Mouse (Mus musculus) urinary bladder, postnatal 4 days (tissue): ENCODE data around the gene Rdh19.
"Not testable (repeated sequence)": the region's sequence is repeated elsewhere in the genome, so short reads cannot be mapped to it uniquely, and the experiment has no call there.

Experiments
- DNase-seq, 2 experiments: peaks; one replicate each; pipeline ENCODE4 v3.0.0; 2021 to 2022; ENCODE audit warnings: low spot score in 2 of 2

Gene Rdh19

DNA sequence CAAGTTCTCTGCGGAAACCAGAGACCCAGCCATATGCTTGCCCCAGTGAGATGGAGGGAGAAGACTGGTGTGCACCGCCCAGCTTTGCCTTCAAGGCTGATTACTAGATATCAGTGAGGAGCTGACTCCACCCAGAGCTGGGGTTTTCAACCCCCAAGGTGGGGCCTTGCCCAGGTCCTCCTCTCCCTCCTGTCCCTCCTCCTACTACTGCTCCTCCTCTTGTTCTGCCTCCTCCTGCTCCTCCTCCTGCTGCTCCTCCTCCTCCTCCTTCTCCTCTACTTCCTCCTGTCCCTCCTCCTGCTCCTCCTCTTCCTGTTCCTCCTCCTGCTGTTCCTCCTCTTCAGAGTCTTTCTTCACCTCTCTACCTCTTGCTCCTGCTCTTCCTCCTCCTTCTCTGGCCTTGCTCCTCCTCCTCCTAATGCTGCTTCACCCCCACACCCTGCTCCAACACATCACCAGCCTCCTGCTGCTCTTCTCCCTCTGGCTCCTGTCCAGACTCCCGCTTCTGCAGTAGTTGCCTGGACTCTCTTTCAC lies 29.5 kb downstream of the Rdh19 start:
- DNase-seq: no peak

DNA sequence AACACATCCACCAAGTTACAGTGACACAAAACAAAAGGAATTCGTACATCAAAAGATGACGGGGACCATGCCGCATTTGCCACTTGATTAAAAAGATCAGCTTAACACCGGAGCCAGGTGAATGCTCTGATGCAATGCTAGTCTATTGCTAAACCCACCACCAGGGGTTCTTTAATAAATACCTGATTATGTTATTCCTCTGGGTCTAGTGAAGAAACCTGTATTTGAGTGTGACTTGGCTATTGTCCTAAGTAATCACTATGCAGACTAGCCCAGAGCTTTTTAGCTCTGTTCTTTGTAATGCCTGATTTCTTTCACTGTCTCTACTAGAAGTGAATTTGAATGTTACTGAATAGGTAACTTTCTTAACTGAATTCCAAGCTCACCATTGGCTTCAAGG lies 31.3 kb downstream of the Rdh19 start:
- no peak for DNase-seq

DNA sequence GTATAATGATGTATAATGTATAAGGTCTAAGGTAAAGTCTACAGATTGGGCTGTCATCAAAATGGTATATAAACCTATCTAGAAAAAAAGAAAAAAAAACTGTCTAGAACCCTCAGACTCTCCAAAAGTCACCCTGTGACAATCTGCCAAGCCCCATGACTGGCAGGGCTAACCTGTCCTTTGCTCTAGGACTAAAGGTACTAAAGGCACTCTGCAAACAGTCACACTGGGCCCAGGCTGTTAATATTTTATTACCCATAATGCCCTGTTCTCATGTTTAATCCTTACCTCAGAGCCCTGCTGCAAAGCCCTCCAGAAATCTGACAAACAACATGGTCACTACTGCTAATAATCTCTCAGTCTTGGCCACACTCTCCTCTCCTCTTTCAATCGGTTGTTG lies 36.8 kb downstream of the Rdh19 start:
- DNase-seq: no peak

DNA sequence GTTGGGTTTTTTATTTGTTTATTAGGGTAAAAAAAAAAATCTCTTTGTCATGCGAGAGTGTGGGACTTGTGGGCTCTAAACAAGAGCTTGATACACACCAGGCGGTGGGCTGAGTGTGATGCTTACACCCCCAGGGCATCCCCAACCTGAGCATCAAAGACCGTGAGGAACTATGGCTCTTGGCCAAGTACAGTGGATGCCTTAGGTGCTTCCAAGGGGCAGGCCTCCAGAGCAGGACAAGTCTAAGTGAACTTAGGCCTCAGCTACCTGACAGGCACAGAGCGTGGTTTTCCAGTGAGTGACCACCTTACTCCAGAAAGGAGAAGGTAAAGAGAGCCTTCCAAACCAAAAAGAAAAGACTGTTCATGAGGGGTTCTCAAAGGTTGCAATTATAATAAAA lies 37.2 kb downstream of the Rdh19 start:
- DNase-seq: no peak

DNA sequence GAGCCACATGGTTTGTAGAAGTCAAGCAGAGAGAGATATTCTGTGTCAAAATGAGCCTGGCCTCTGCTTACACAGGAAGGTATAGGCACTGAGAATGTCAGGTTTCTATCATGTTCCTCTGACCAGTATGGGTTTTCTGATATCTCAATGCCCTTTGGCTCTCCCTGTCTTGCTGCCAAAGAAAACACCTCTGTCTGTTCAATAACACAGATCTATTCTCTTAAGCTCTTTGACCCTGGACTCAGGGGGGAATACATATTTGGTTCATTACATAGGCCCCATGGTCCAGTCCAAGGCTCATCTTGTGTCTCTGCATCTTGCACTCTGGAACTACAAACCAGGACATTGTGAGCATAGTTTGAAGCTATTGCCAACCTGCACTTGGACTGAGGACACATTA lies 38.9 kb downstream of the Rdh19 start, which contains the start of gene Rdh7:
Gene Rdh7 (minus strand): TSS at position 213 of the 400 bp plus-strand sequence.
- no peak for DNase-seq

DNA sequence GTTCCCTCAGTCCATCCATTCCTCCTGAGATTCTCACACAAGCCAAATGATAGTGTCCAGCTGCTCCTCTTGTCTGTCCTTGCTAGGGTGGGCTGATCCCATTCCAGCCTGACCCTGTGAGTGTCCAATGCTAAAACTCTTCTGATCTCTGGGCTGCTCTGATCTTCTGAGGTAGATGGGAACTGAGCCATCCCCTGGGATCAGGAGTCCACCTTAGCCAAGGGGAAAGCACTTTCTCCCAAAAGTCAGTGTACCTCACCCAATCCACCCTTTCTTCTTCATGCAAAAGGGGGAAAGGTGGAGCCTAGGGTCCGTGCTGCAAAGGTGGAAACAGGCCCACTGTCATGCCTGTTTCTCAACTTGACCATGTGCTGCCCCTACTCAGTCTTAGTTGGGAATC lies 41.8 kb downstream of the Rdh19 start:
- DNase-seq: no peak

DNA sequence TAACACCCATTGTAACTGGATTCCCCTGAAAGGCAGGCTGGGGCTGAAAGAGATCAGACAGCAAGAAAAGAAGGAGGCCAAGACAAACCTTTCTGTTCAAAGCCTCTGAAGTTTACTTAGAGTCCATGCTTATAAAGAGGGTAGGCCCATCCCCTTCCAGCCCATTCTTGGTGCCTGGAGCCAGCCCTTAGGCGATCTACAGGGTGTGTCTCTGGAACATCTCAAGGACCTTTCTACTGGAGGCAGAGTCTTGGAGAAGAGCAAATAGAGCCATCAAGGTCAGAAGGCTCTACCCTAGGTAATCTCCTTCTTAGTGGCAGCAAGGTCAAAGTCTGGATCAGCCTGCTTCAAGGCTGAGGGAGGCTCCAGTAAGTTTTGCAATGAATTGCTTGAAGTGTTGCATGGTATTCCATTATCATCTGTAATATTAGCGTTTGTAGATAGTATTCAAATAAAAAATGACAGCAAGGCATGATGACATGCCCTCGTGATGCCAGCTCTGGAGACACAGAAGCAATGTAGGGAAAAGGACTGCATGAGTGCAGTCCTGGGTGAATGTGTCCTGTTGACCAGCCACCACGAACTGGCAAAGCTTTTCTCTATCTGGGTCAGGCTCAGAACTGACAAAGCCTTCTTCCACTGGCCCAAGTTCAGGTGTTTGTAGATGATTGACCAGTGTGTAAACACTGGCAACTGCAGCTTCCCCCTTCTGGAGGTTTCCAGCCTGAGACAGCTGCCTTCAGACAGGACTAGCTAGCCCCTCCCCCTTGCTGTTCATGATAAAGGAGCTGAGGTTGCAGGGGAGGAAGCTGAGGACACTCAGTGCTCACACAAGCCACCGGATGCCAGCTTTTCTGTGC lies 43.7 kb downstream of the Rdh19 start:
- not testable (repeated sequence) for DNase-seq

DNA sequence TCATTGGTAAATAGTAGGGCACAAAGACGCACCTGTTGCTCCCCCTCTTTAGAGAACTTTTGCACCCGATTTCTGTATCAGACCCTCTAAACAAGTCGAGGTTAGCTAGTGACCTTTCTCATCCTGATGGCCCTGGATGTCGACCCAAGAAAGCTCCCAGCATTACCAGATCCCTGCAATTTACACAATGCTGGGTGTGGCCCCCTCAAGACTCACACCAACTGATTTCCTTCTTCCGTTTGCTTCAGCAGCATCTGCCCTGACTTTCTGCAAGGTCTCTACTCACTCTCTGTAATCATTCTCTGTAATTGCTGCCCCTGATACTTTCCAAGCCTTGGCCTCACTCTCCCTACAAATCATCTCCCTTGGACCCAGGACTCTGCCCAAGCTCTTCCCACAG lies 47.0 kb downstream of the Rdh19 start:
- no peak for DNase-seq

DNA sequence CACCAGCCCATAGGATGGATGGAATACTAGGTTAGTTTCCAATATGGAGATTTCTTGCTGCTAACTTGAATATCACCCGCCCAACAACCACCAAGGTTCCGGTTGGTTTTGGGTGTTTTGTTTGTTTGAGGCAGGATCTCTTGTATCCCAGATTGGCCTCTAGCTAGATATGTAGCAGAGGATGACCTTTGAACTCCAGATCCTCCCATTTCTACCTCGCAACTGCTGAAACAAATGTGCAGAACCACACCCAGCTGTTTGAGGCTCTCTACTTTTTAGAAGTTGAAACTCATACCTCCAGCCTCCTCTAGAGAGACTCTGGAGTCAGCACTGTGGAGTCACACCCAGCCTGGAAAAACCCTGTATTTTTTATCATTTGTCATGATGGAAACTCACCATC lies 47.8 kb downstream of the Rdh19 start:
- DNase-seq: no peak

DNA sequence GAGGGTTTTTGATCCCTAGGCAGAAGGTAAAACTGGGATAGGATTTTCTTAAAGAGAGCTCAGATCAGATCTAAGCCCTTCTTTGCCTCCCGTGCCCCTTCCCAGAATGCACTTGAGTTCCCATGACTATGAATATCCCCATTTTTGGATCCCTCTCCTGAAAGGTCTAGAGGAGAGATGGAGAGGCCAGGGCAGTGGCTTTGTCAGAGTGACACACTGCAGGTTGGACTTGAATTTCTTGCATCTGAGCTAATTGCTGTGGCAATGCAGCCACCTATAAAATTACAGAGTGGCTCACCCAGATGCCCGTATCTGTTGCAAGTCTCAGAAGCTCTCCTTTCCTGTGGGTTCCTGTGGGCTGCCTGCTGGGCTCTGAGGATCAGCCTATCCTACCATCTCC lies 48.5 kb downstream of the Rdh19 start, which contains the start of gene Sdr9c7:
Gene Sdr9c7 (plus strand): TSS at position 301 of the 400 bp plus-strand sequence.
- DNase-seq: no peak

DNA sequence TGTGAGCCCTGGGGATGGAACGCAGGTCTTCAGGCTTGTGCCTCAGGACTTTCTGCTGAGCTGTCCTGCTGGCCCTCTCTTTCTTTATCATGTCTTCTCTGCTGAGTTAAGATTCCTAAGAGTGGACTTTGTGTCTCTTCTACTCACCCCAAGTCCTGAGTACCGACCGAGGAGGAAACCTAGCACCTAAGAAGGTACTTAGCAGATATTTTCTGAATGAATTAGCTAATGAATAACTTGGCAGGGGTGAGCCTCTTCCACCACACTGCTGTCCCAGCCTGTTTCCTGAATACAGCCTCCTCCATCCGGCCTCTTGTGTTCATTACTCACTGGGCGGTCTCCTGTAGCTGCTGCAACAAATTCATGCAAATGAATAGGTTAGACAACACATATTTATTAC lies 50.1 kb downstream of the Rdh19 start:
- no peak for DNase-seq

DNA sequence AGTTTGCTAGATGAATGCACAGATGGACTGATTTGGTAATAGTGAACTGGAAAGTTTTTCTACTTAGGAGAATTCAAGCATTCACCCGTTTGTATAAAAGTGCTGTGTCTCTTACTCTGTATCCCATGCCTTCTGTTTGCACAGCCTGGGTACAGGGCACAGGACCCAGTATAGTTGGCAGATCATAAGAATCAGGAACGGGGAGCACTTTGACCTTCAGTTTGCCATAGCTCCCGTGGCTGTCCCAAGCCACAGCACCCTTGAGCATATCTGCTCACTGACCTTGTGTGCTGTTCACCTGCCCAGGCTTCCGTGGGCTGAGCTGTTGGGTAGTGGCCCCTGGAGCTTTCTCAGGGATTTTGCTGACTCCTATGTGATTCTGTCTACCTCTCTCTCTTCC lies 52.0 kb downstream of the Rdh19 start:
- no peak for DNase-seq

DNA sequence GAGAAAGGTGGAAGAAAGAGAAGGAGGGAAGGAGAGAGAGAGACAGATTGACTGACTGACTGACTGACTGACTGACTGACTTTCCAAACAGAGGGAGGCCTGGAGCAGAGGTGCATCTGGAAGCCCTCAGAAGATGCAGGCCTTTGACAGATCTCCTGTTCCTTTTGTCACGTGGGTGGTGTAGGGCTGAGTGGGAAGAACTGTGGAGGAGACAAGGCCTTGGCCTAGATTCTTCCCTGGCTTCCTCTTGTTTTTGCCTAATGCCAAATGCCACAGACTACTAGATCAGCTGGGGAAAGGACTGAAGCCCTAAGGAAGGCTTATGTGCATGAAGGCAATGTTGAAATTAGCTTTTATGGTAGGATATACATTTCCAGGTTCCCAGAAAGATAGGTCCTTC lies 53.4 kb downstream of the Rdh19 start:
- no peak for DNase-seq

DNA sequence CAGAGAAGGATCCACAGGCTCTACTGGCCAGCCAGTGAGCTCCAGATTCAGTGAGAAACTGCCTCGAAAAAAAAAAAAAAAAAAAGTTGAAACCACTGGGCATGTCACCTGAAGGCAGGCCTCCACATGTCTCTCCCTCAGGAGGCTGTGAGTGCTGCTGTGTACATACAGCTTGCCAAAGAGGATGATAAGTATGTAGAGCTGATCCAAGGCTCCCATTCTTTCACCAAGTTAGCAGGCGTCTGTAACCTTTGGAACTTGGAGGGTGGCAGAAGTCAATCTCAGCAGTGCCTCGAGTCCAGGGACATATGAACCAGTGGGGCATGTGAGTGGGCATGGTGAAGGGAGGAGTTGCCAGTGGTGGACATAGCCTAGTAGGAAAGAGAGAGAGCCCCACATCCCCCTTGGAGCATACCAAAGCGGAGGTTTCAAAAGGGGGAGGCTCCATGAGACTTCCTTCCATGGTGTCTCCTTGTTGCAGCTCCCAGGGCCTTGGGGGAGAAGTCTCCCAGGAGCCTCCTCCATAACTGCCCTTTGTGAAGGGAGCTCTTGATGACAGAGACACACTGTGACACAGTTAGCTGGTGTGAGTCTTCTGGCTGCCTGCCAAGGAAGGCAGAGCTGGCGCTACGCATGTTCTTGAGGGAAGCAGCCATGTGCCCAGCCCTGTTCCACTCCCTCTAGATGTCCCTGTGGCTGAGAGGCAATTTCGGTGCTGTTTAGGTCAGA lies 55.2 kb downstream of the Rdh19 start:
- peak in 1 of 2 experiments; percentile 31 for DNase-seq

DNA sequence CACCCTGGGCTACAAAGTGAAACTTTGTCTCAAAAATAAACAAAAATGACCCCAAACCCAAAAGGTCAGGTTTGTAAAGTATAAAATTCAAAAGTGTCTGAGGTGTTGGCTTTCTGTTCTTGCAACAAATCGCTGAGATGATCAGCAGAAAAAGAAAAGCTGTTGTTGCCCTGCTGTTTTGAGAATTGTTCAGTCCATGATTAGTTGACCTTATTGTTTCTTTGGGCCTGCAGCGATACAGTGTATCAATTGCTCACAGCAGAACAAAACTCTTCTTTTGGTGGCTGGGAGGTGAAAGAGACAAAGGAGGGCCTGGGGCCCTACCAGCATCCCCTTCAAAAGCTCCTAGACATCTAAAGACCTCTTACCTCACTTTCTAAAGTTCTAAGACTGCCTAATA lies 56.4 kb downstream of the Rdh19 start:
- no peak for DNase-seq

DNA sequence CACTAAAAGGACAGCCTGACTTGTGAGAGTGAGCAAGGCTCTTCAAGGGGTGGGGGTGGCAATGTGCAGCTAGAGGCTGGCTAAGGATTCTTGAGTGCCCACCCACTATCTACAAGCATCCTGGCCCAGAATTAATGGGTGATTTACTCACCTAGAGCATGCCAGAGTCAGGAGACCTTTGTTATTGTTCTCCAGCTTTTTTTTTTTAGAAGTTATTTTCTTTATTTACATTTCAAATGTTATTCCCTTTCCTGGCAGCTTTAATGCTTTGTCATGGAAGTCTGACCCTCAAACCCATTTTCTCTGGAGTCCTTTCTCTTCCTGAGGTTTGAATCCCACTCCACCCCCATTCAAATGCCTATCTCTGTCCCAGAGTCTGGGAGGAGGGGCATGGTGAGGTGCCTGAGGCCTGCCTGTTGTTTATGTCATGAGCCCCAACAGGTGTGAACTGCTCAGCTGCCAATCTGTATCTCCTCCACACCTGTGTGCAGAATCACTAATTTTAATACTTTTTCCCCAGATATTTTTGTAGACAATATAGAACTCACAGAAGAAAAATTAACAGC lies 57.7 kb downstream of the Rdh19 start:
- DNase-seq: no peak
